Mouse (Mus musculus) 416B (cell line): ENCODE measurements around the gene Tmtc4.
A peak's percentile ranks its signal among the peaks of the same experiment; 100 is the strongest.

Experiments used
- DNase-seq: peaks from one replicate; pipeline ENCODE4 v3.0.0; 2011; ENCODE audit warnings: low read depth

Gene Tmtc4

GRCm38 (mm10) chr14:122974854-122975570 is 8.8 kb downstream of the Tmtc4 start:
- no peak for DNase-seq

GRCm38 (mm10) chr14:122973091-122973490 is 10.7 kb downstream of the Tmtc4 start:
- no peak for DNase-seq

- no peak for DNase-seq
These were observed 15.8 kb downstream of the Tmtc4 start for GRCm38 (mm10) chr14:122968049-122968448.

GRCm38 (mm10) chr14:122957941-122958340 is 25.9 kb downstream of the Tmtc4 start:
- DNase-seq: no peak

- DNase-seq: peak; percentile 36
These were observed 30.5 kb downstream of the Tmtc4 start for GRCm38 (mm10) chr14:122953331-122953730.

GRCm38 (mm10) chr14:122952556-122952955 is 31.3 kb downstream of the Tmtc4 start:
- no peak for DNase-seq

- peak; percentile 50 for DNase-seq
These were observed 32.0 kb downstream of the Tmtc4 start for GRCm38 (mm10) chr14:122951676-122952445.

- peak; percentile 0 for DNase-seq
These were observed 32.9 kb downstream of the Tmtc4 start for GRCm38 (mm10) chr14:122950915-122951314.

GRCm38 (mm10) chr14:122943475-122943853 is 40.4 kb downstream of the Tmtc4 start:
- DNase-seq: no peak

GRCm38 (mm10) chr14:122942757-122943474 is 40.9 kb downstream of the Tmtc4 start:
- DNase-seq: no peak

- DNase-seq: no peak
These were observed 47.4 kb downstream of the Tmtc4 start for GRCm38 (mm10) chr14:122936460-122936859.

- DNase-seq: no peak
These were observed 63.8 kb downstream of the Tmtc4 start for GRCm38 (mm10) chr14:122920011-122920410.

GRCm38 (mm10) chr14:122917676-122918075 is 66.2 kb downstream of the Tmtc4 start:
- DNase-seq: no peak

GRCm38 (mm10) chr14:122913657-122914056 is 70.2 kb downstream of the Tmtc4 start, which contains the start of gene Ggact:
Gene Ggact, minus strand, starts transcription at chr14:122913757.
- no peak for DNase-seq

- no peak for DNase-seq
These were observed 70.9 kb downstream of the Tmtc4 start for GRCm38 (mm10) chr14:122912812-122913498.

- no peak for DNase-seq
These were observed 71.7 kb downstream of the Tmtc4 start for GRCm38 (mm10) chr14:122912137-122912536.

- DNase-seq: no peak
These were observed 72.6 kb downstream of the Tmtc4 start for GRCm38 (mm10) chr14:122911265-122911664.

- DNase-seq: no peak
These were observed 74.3 kb downstream of the Tmtc4 start for GRCm38 (mm10) chr14:122909368-122910091.

GRCm38 (mm10) chr14:122908075-122908474 is 75.8 kb downstream of the Tmtc4 start:
- DNase-seq: no peak

GRCm38 (mm10) chr14:122905007-122905406 is 78.8 kb downstream of the Tmtc4 start:
- DNase-seq: no peak

- DNase-seq: no peak
These were observed 79.9 kb downstream of the Tmtc4 start for GRCm38 (mm10) chr14:122903923-122904351.
